Mouse (Mus musculus) kidney, adult 2 months (tissue): ENCODE data around the gene Adgrf2.

Source experiments
- CTCF ChIP-seq: fragments of 200-500 bp; conservative IDR thresholded peaks from 2 replicates; pipeline ENCODE4 v1.5.1; 2011; ENCODE audit warnings: low read depth, mild to moderate bottlenecking, control low read depth, low read length, moderate library complexity, mixed read lengths; ENCODE audit not compliant: insufficient read depth, insufficient read length
- POLR2A ChIP-seq: fragments of 200-500 bp; IDR thresholded peaks from one replicate; pipeline ENCODE4 v1.6.1; 2011; ENCODE audit warnings: low read depth, low read length, control low read depth

- TF ChIP-seq CTCF = no peak
- TF ChIP-seq POLR2A = no peak
Measured at GRCm38 (mm10) chr17:42789723-42790122, 47.7 kb upstream of the Adgrf2 start.
